Mouse (Mus musculus): ENCODE data around the gene Fam196b.

Fam196b gene

DNA sequence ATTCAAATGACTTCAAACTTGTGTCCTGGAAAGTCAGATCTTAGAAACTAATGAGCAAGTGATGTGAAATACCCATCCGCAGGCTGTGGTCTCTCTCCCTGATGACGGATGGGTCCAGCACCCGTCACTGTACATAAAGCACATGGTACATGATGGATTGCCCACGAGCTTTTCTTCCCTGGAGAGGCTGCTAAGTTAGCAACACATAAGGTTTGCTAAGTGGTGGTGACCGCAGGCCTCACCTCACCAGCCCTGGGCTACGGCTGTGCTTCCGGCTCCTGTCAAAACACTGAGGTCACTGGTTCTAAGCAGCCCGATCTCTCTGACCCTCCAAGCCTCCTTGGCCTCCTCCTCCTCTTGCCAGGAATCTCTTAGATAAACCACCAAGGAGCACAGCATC lies 91.7 kb downstream of the Fam196b start:
- DNase-seq: no peak

DNA sequence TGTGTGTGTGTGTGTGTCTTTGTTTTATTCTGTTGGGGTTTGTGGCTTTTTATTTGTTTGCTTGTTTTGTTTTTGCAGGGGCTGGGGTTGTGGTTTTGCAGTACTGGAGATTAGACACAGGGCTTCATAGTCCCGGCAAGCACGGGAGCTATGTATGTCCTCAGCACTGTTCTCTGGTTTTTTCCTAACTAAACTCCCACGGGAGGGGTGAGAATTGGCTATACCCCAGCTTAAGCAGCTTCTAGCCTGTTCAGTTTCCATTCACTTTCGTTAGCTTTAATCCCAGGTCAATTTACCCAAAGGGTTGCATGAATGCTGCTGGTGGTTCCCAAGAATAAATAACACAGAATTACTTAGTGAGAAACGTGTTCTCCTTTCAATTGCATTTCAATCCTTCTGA lies 92.2 kb downstream of the Fam196b start:
- no peak for DNase-seq

DNA sequence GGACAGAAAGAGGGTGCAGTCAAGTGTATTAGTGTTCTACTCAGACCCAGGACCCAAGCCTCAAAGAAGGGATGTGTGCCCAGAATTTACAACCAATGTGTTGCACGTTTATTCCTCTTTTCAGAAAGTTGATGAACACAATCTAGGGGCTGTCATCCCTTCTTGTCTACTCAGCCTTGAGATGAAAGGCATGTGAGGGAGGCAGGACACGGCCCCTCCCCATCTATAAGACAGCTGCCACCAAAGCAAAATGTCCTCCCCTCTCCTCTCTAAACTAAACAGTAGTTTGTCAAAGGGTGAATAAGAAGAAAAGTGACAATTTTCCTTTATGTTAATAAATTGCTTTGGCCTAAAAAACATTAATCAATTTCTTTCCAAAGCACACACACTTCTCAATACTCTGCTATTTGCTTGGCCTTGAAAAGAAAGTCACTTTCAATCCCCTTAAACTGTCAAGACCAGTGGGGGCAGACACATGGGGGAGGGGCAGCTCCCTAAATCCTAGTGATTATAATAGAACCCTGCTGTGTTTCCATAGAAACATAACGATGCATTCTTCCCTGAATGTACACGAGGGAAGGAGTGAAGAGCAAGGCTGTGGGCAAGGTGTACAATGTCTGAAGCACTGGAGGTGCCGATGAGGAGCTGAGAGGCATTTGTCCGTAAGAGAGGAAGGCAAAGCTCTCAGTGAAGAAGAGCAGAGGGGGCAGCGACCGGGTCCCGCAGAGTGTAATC lies 101.4 kb downstream of the Fam196b start:
- no peak for DNase-seq

- DNase-seq: no peak
Measured at GRCm38 (mm10) chr11:34416619-34416979, 102.0 kb downstream of the Fam196b start.

- DNase-seq: no peak
Measured at GRCm38 (mm10) chr11:34421061-34421460, 106.4 kb downstream of the Fam196b start.

GRCm38 (mm10) chr11:34424546-34424945 lies 109.9 kb downstream of the Fam196b start:
- no peak for DNase-seq

GRCm38 (mm10) chr11:34427212-34427611 lies 112.6 kb downstream of the Fam196b start:
- DNase-seq: no peak

DNA sequence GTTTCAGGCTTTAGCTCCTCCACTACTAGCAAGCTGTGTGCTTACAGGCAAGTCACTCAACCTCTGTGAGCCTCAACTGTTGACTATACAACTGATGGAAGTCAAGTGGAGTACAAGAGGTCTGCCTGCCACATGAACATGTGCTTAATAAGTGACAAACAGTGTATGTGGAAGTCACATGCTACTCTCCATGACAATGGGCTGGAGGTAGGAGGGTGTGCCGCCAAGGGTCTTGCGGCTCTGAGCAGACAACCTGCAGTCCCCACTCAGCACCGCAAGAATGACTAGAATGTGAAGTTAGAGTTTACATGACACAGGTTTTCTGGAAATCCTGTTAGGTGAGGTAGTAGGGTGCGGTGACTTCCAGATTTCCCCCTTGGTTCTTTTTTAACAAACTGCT lies 116.3 kb downstream of the Fam196b start:
- no peak for DNase-seq

- no peak for DNase-seq
Measured at GRCm38 (mm10) chr11:34431371-34431770, 116.7 kb downstream of the Fam196b start.

DNA sequence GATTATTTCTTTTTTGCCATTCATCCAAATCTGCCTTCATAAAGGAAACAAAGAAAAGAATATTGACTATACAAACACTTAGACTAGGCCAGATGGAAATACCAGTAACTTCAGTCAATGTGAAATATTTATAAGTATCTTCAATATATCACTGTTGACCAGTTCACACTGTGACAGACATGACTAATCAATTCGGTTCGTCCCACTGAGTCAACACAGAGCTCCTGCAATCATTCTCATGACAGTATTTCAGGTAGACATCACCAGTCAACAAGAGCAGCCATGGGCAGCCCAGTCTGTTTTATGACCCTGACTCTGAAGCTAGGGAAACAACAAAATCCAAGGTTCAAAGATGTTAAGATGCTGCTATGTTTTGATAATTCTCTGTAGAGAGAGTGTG lies 117.4 kb downstream of the Fam196b start:
- no peak for DNase-seq

- no peak for DNase-seq
Measured at GRCm38 (mm10) chr11:34437446-34437845, 122.8 kb downstream of the Fam196b start.

GRCm38 (mm10) chr11:34438429-34438828 lies 123.8 kb downstream of the Fam196b start:
- DNase-seq: no peak

GRCm38 (mm10) chr11:34447891-34448290 lies 133.3 kb downstream of the Fam196b start:
- DNase-seq: no peak

DNA sequence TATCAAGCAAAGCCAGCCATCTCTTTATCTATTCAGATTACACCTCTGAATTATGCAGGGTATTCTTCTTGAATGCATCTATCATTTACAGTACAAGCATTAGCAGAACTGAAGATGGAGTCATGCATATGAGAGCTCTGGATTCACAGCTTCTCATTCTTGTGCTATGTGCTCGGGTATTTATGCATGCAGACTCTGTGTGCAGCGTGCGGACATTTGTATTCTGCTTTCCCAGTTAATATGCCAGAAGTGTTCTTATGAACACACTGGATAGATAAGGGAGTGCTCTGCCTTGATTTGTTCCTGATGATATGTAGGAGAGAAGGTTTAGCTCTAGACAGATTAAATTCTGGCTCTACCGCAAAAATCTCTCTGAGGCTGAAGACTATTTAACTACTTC lies 135.3 kb downstream of the Fam196b start:
- no peak for DNase-seq

DNA sequence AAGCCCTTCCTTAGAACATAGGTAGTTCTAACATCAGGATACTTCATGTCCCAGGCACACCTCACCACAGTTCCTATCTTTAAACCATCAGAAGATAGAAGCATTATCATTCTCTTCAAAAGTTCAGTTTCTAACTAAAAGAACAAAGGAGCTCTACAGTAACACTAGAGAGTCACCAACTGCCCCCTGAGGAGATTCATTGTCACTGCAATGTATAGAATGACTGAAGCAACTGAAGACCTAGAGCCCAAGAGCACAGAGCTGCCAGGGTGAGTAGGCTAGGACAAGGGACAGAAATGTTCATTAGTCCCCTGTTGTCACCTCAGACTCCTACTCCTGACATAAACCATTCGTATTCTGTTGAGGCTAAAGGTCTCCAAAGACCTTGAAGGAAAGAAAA lies 152.4 kb downstream of the Fam196b start:
- no peak for DNase-seq

GRCm38 (mm10) chr11:34468571-34468970 lies 153.9 kb downstream of the Fam196b start:
- DNase-seq: no peak

DNA sequence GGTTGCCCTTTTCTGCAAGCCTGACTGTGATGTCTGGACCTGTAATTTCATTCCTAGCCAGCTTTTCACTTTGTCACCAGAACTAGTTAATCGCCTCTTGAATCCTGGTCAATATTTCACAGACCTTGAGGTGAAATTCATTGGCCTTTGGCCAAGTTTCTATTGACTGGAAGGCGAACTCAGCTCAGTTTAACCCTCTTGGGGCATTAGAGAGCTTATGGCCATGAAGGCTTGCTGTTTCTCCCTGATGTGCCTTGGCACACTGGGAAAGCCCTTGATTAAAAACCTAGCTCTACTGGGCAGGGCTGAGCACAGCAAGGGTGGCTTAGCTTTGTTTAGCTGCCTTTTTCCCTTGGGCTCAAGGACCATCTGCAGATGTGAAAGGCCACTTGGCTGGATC lies 155.2 kb downstream of the Fam196b start:
- no peak for DNase-seq

Data from cerebellum, adult 11-12 months (tissue).